Mouse (Mus musculus): Measurements from ENCODE around the gene Hrct1.

Gene Hrct1

GRCm38 (mm10) chr4:43771626-43772025, 44.6 kb downstream of the Hrct1 start:
- DNase-seq (ENCODE audit: low read depth, low spot score): no peak

GRCm38 (mm10) chr4:43772304-43772703, 45.3 kb downstream of the Hrct1 start:
- no peak for DNase-seq (ENCODE audit: low read depth, low spot score)
